Mouse (Mus musculus) gastrocnemius, adult 2 months (tissue): ENCODE data around the gene Nfe2. TPM values are rescaled to one million over a fixed set of nuclear protein-coding genes. Genes with fewer than 3 reads are reported as not detected.

ENCODE experiments used
- DNase-seq: peaks from one replicate; pipeline ENCODE4 v3.0.0; 2022
- H3K27ac ChIP-seq: fragments of 200-600 bp; 2 replicates; pipeline ENCODE4 v1.8.1; 2022; ENCODE audit warnings: mild to moderate bottlenecking
- H3K4me3 ChIP-seq: fragments of 200-600 bp; 2 replicates; pipeline ENCODE4 v1.8.1; 2022; ENCODE audit warnings: mild to moderate bottlenecking, moderate library complexity
- CTCF ChIP-seq: fragments of 200-600 bp; IDR thresholded peaks from 2 replicates; pipeline ENCODE4 v1.8.1; 2022; ENCODE audit warnings: antibody characterized with exemption, mild to moderate bottlenecking, moderate library complexity
- intact Hi-C: fragments of 180-260 bp; cut with DNase I; formaldehyde crosslinking; loops from one replicate; pipeline ENCODE4 v1.15.1; 2025
- microRNA-seq: library from miRNA; unstranded; fragments of <30 nt; microRNA quantifications from one replicate; pipeline ENCODE4 v1.2.0, GENCODE M21; 2021
- total RNA-seq, 2 experiments: library from RNA; stranded (reverse); gene quantifications; 2 replicates each; pipeline ENCODE4 v1.2.3; 2021

Nfe2 gene
- total RNA-seq, 2 experiments from 2014 or later, result not detected

DNA sequence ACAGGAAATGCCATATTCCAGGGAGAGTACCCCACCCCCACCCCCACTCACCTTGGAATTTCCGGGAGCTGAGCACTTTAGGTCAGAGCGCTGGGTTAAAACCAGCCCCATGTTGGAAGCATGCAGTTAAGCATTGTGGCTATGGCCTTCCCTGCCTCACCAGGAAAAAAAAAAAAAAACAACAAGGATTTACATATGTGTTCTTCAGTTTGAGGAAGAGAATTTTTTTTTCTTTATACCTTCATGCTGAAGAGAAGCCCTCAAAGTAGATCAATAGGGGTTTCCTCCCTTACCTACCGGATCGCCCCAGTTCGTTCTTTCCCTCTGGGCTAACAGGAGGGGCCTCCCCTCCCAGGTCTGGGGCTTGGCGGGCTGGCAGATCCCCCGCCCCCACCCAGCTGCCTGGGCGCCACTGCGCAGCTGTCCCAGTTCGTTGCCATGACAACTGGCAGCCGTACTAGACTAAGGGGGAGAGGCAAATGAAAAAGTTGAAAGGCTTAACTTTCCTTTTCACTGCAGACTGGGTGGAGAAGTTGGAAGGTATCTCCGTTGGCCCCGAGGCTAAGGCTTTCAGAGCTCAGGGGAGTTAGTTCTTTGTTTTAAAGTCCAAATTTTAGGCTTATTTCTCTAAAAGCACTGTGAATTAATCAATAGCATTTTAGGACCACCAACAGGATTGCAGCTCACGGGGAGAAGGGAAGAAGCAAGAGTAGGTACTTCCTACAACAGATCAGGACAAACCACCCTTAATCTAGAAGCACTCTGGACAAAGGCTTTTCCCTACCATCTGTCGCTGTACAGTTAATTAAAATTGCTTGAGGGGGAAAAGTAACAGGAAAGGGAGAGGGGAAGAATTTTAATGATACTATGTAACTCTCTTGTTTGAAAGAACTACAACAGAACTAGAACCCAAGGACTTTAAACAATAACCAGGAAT lies 43.0 kb downstream of the Nfe2 start:
- peak overlapping the region; percentile 77 for H3K4me3 ChIP-seq
- H3K27ac ChIP-seq, result peak overlapping the region; percentile 85
- intact Hi-C loops, result no loop called here
- no peak for TF ChIP-seq CTCF
- peak; percentile 91 for DNase-seq

- Histone ChIP-seq H3K4me3 (peak overlapping the region; percentile 77), H3K27ac (peak overlapping the region; percentile 85)
- intact Hi-C loops, result no loop called here
- TF ChIP-seq CTCF, result no peak
- DNase-seq, result no peak
Observed at GRCm38 (mm10) chr15:103214149-103214548, 44.1 kb downstream of the Nfe2 start.

DNA sequence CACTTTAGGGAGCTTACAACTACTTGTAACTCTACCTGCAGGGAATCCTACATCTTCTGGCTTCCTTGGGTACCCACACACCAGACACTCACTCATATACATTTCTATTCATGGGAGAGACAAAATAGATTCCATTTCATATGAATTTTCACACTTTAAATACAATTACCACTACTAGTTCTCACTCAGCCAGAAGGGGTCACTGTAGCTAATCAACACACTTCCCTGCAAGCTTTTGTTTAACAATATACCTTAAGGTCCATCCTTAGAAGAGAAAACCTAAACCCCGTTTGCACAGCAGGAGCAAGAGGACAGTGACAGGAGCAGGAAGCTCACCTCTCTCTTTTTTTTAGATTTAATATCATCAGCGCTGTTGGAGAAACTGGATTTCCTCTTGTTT lies 53.0 kb downstream of the Nfe2 start:
- intact Hi-C loops, result no loop called here
- Histone ChIP-seq H3K27ac (no peak overlapping the region), H3K4me3 (no peak overlapping the region)
- TF ChIP-seq CTCF, result peak; percentile 50
- DNase-seq, result no peak

DNA sequence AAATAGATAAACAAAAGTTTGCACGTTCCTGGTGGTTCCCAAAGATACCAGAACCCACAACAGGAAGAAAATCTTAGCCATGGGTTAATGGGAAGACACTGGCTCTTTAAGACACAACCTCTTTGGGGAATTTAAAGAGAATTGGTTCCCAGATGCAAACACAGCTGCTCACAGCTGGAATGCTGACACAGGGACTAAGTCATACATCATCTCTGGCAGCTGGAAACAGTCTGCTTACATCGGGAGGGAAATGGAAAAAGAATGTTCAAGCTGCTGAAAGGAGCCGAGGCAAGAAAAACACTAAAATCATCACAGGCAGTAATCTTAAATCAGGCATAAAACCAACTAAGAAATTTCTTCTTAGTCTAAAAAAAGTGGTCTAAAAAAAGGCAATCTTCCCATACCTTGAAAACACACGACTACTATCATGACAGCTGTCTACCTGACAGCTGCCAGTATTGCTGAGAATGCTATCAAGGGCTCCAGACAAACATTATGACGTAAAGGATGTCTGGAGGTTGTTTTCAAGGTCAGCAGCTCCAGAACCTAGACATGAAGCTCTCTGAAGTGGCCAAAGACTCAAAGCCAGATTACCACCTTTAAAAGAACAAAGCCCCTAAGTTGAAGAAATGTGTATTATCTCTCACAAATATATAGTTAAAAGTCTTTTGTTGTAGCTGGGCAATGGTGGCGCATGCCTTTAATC lies 56.0 kb downstream of the Nfe2 start:
- Histone ChIP-seq H3K27ac (peak overlapping the region; percentile 58; the same call in 1 of the 2 replicates), H3K4me3 (no peak overlapping the region)
- intact Hi-C loops, result no loop called here
- peak; percentile 41 for DNase-seq
- no peak for TF ChIP-seq CTCF

Small RNA genes within 50 kb of the gene (microRNA-seq; reads per million reads assigned to microRNA genes)
- gene Mir148b, result 98.3 reads per million, percentile 43 among the genes with 10 or more reads in this experiment

Other genes starting within 250 kb of the Nfe2 start
- 1 to 10 TPM; 4.3 to 4.6 TPM for gene Hoxc4, start 239.5 kb downstream of the Nfe2 start, total RNA-seq
- gene Smug1, start 91.3 kb downstream of the Nfe2 start, total RNA-seq, result 10 to 100 TPM; 10.8 to 12.7 TPM
- 10 to 100 TPM; 24.4 to 36.6 TPM for gene Cbx5, start 18.6 kb downstream of the Nfe2 start, total RNA-seq
- gene Hnrnpa1, start 18.0 kb downstream of the Nfe2 start, total RNA-seq, result 10 to 100 TPM; 93.9 to 98.7 TPM
- 10 to 100 TPM; 38.5 to 41.4 TPM for gene Copz1, start 14.3 kb upstream of the Nfe2 start, total RNA-seq
- not detected for gene Gpr84, start 52.2 kb upstream of the Nfe2 start, total RNA-seq
- gene Zfp385a, start 81.7 kb upstream of the Nfe2 start, total RNA-seq, result 10 to 100 TPM in 1 of 2 experiments, 1 to 10 TPM in 1; 8.0 to 13.0 TPM
- gene Itga5, start 108.4 kb upstream of the Nfe2 start, total RNA-seq, result 1 to 10 TPM; 5.0 to 10.0 TPM
- gene Gtsf1, start 172.1 kb upstream of the Nfe2 start, total RNA-seq, result not detected
- not detected for gene Gtsf2, start 190.1 kb upstream of the Nfe2 start, total RNA-seq
- under 1 TPM; 0.79 to 0.98 TPM for gene Nckap1l, start 195.4 kb upstream of the Nfe2 start, total RNA-seq
- gene Pde1b, start 244.6 kb upstream of the Nfe2 start, total RNA-seq, result under 1 TPM; 0.42 to 0.51 TPM